Mouse (Mus musculus): Measurements from ENCODE around the gene Dohh.

DNA sequence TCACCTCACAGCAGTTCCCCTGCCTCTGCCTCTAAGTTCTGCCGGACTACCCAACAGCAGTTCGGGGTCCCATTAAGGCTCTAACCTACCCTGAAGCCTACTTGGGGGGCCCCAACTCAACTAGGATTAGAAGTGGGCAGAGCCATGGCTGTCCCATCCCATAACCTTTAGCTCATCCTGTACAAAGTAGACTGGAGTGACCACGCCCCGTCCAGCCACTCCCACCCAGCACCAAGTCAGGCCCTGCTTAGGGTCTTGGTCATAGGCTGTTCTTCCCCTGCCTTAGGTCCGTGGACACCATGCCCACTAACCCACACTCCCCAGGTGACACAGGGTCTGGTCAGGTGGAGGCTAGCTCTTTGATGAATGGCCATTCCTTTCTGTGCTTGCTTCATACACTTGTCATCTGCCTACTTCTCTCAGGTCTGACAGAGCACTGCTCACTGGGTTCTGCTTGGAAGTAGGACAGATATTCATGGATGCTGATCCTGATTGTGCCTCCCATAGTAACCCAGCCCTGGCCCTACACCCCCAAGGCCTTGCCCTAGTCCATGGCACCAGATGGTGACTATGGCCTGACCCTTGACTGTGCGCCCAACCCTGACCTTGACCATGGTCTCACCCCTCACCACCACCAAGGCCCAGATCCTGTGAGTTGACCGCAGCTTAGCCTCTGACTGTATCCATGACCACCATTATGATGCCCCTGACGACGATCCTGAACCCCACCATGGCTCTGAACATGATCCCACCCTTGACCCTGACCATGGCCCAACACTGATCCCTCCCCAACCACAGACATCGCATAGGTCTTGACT, 35.1 kb downstream of the Dohh start:
- no peak for TF ChIP-seq CTCF (IDR thresholded peaks at IDR 0.05; ENCODE audit: extremely low read depth, insufficient read depth, insufficient read length, insufficient replicate concordance)
- TF ChIP-seq POLR2A (IDR thresholded peaks at IDR 0.05; ENCODE audit: low read depth, low read length), result no peak

All from spleen, adult 2 months (tissue).